Mouse (Mus musculus) intestine, embryonic 14.5 days (tissue): ENCODE results near the gene Glyatl3. TPM values are rescaled to one million over a fixed set of nuclear protein-coding genes. Genes with fewer than 3 reads are reported as not detected.

Experiments used
- ATAC-seq: fragments of 200-750 bp; cut with Nextera tagmentation; replicated peaks from 2 replicates; pipeline ENCODE4 v1.8.0; 2017; ENCODE audit warnings: low read depth, moderate number of reproducible peaks, moderate TSS enrichment, moderate library complexity; ENCODE audit not compliant: low FRiP score, low TSS enrichment
- DNase-seq: peaks from one replicate; pipeline ENCODE4 v3.0.0-alpha.2; 2018; ENCODE audit warnings: low spot score
- H3K27ac ChIP-seq: fragments of 300-500 bp; sonication (generic); 2 replicates; pipeline ENCODE4 v1.5.1; 2014; ENCODE audit warnings: low read depth, mild to moderate bottlenecking, control low read depth
- H3K27me3 ChIP-seq: fragments of 300-500 bp; sonication (generic); replicated peaks from 2 replicates; pipeline ENCODE4 v1.6.1; 2014; ENCODE audit warnings: low read length, control low read depth; ENCODE audit not compliant: control insufficient read depth, insufficient read depth
- H3K36me3 ChIP-seq: fragments of 300-500 bp; sonication (generic); 2 replicates; pipeline ENCODE4 v1.6.1; 2014; ENCODE audit warnings: low read length, control low read depth; ENCODE audit not compliant: control insufficient read depth, insufficient read depth
- H3K4me1 ChIP-seq: fragments of 300-500 bp; sonication (generic); replicated peaks from 2 replicates; pipeline ENCODE4 v1.6.1; 2014; ENCODE audit warnings: low read length, control low read depth, mixed read lengths; ENCODE audit not compliant: control insufficient read depth, insufficient read depth
- H3K4me2 ChIP-seq: fragments of 300-500 bp; sonication (generic); 2 replicates; pipeline ENCODE4 v1.6.1; 2014; ENCODE audit warnings: low read length
- H3K4me3 ChIP-seq: fragments of 300-500 bp; sonication (generic); 2 replicates; pipeline ENCODE4 v1.5.1; 2014; ENCODE audit warnings: low read depth, low read length, control low read depth, mixed read lengths
- H3K9ac ChIP-seq: fragments of 300-500 bp; sonication (generic); 2 replicates; pipeline ENCODE4 v1.6.1; 2014; ENCODE audit warnings: mild to moderate bottlenecking, low read length
- H3K9me3 ChIP-seq: fragments of 300-500 bp; sonication (generic); 2 replicates; pipeline ENCODE4 v1.6.1; 2016; ENCODE audit warnings: low read length, control low read depth; ENCODE audit not compliant: control insufficient read depth
- WGBS: fragments of 180-500 bp; shearing (Covaris S2); extraction: QIAGEN DNeasy Blood & Tissue Kit; methylation state at CpG from one replicate; pipeline ENCODE4 v1.1.7; 2014; 5-methylcytosine and 5-hydroxymethylcytosine counted together
- polyA plus RNA-seq: library from polyadenylated mRNA; unstranded; fragments of >200 nt; fragmentation: Nextera tagmentation; extraction: Ambion mirVana; gene quantifications from 2 replicates; pipeline ENCODE4 v1.2.1, GENCODE M21; 2014

The Glyatl3 gene
- polyA plus RNA-seq, result not detected in 2 replicates

DNA sequence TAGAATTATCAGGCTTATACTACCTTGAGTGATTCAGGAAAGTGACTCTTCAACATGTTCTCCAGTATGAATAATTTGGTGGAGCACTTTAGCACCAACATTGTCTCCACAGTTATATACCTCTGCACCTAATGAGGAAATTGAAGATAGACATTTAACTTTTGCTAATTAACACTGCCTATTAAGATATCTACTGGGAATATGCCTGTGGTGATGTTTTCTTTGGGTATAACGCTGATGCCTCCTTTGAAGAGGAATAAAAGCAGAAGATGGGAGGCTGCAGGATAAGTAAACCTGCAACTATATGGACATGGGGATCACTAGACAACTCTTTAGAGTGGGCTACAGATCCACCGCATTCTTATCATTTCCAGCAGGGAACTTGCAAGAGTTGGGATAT, at the start of gene Glyatl3:
Gene Glyatl3, minus strand, starts transcription at position 101 of the 400 bp plus-strand sequence.
- 91% methylated on average over 2 of the region's 2 CpGs for WGBS
- Histone ChIP-seq H3K4me1 (no peaks in the 10 kb centered on the region), H3K36me3 (no peaks in the 10 kb centered on the region), H3K9ac (no peak within 1 kb of the TSS), H3K4me3 (no peak within 1 kb of the TSS), H3K4me2 (no peak within 1 kb of the TSS), H3K27ac (no peak within 1 kb of the TSS), H3K27me3 (no peaks in the 10 kb centered on the region), H3K9me3 (no peaks in the 10 kb centered on the region)
- ATAC-seq (no peak), DNase-seq (no peak)

DNA sequence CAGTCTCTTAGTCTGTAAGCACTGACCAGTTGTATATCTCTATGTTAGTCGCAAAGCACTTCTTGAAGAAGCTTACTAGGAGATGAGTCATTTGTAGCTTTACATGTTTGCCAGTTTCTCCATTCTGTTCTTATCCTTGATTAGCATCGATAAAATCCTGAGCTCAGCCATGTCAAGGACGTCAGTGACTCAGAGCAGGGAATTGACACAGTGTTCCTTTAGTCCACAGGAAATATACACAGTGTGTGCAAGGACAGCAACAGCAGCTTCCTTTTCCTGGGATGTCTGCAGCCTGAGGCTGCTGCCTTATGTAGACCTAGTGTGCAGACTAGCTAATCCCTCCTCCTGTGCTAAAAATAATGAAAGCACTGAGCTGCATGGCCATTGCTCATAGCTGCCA, 34.4 kb upstream of the Glyatl3 start:
- Histone ChIP-seq H3K4me2 (no peak overlapping the region), H3K4me3 (no peak overlapping the region), H3K4me1 (no peaks in the 10 kb centered on the region), H3K27me3 (no peaks in the 10 kb centered on the region), H3K9me3 (no peaks in the 10 kb centered on the region), H3K9ac (no peak overlapping the region), H3K27ac (no peak overlapping the region), H3K36me3 (peaks cover 37% of the 10 kb centered on the region)
- 85% methylated on average over 3 of the region's 3 CpGs for WGBS
- DNase-seq (no peak), ATAC-seq (no peak)

DNA sequence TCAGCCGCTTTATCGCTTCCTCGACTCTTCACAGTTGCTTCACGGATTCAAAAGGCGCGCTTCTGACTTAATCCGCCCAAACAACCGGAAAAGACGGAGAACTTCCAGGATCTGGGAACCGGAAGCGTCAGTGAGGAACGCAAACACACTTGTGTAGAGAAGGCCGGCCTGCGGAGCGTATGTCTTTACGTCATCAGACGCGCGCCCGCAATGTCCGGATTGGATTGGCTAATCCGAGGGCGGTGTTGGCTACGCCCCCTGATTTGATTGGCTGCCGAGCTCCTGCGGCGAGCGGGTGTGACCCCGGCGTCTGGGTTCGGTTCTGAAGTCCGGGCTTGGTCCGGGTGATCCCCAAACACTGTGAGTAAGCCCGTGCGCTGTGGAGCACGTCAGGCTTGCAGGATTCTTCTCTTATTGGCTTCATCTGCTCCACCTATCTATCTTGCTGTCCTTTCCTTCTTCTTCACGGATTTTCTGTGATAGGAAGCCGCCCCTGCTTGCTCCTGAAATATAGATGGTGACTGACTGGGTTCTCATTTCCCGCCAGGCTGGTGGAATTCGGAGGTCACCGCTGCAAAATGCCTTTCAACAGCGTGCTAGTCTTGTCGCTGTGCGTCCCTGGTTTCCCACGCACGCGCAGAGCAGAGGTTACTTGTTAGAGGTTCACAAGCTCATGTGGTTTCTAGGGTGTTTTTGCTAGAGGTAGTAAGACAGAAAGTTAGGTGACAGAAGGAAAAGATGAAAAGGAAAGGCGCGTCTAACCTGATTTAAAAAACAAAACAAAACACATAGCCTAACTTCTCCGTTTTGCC, 20.5 kb upstream of the Glyatl3 start, which contains the start of the genes Mut and Cenpq:
Gene Mut, plus strand, starts transcription at position 266 of the 812 bp plus-strand sequence.
Gene Cenpq, minus strand, starts transcription at position 628 of the 812 bp plus-strand sequence.
- under 1% methylated on average over 50 of the region's 50 CpGs for WGBS
- peak; percentile 100 for ATAC-seq

DNA sequence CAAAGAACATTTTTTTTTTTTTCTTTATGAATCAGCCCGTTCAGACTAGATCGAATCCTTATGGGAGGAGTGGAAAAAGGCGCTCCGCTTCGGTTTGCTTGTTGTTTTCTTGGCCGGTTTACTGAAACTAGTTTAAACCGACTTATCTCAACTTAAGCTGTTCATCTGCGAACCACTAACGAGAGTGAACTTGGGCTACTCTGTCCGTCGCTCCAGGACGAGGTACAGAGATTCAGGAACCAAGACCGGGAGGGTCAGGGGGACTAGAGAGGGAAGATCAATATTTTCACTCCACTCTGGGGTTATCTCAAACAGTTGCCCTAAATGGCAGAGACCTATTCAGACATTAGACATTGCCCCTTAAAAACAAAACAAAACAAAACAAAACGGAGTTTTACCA, 19.8 kb upstream of the Glyatl3 start:
- DNase-seq (no peak), ATAC-seq (peak; percentile 34; the same call in 1 of the 2 replicates)
- peak overlapping the region; percentile 73 for H3K4me2 ChIP-seq
- under 1% methylated on average over 14 of the region's 14 CpGs for WGBS
- H3K36me3 ChIP-seq, result peaks cover 20% of the 10 kb centered on the region
- H3K4me1 ChIP-seq, result peaks cover 5% of the 10 kb centered on the region; the same call in 1 of the 2 replicates
- H3K9ac ChIP-seq, result peak overlapping the region; percentile 70
- H3K27me3 ChIP-seq, result no peaks in the 10 kb centered on the region
- H3K9me3 ChIP-seq, result no peaks in the 10 kb centered on the region
- H3K4me3 ChIP-seq, result peak overlapping the region; percentile 80
- H3K27ac ChIP-seq, result peak overlapping the region; percentile 19; the same call in 1 of the 2 replicates

More for the DNA sequence above, 20.5 kb upstream of the Glyatl3 start, which contains the start of the genes Mut and Cenpq:
- Histone ChIP-seq H3K36me3 (peaks cover 20% of the 10 kb centered on the region), H3K4me1 (peaks cover 5% of the 10 kb centered on the region; the same call in 1 of the 2 replicates), H3K27me3 (no peaks in the 10 kb centered on the region), H3K4me2 (peak within 1 kb of the TSS; percentile 73), H3K27ac (peak within 1 kb of the TSS; percentile 94), H3K9ac (peak within 1 kb of the TSS; percentile 70), H3K4me3 (peak within 1 kb of the TSS; percentile 80), H3K9me3 (no peaks in the 10 kb centered on the region)
- peak; percentile 98 for DNase-seq

DNA sequence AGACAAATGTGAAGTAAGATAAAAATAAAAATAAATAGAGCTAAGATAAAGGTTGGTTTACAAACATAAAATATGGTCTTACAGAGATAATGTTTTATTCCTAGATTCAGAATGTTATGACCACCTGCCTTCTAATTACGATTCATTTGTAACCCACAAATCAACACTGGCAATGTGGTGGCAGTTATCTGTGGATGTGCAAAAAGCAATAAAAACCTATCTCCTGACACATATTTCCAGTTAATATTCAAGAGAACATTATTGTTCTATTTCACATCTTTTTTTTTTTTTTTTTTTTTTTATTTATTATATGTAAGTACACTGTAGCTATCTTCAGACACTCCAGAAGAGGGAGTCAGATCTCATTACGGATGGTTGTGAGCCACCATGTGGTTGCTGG, 1.3 kb upstream of the Glyatl3 start:
- H3K4me2 ChIP-seq, result no peak overlapping the region
- no peak overlapping the region for H3K9ac ChIP-seq
- H3K36me3 ChIP-seq, result no peaks in the 10 kb centered on the region
- H3K27me3 ChIP-seq, result no peaks in the 10 kb centered on the region
- DNase-seq (no peak), ATAC-seq (no peak)
- no peaks in the 10 kb centered on the region for H3K9me3 ChIP-seq
- H3K4me1 ChIP-seq, result no peaks in the 10 kb centered on the region
- H3K4me3 ChIP-seq, result no peak overlapping the region
- no peak overlapping the region for H3K27ac ChIP-seq
- 96% methylated on average over 1 of the region's 2 CpGs for WGBS

DNA sequence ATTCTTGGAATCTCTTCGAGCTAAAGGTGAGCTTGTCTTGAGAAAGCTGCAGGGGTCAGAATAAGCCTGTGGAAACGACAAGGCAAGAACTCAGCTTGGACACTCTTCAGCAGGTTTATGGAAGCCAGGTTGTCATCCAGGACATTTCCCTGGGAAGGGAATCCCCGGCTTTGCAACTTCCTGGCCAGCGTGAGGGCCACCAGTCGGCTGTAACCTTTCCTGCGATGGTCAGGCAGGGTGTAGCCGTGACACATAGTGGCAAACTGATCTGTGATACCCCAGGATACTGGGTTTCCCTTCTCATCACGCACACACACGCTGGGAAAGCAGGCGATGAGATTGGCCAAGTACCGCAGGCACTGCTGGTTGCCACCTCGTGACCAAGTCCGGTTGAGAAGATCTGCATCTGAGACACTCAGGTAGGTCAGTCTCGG, 9.4 kb downstream of the Glyatl3 start:
- 9% methylated on average over 14 of the region's 14 CpGs for whole genome bisulfite sequencing
- Histone ChIP-seq H3K27me3 (no peaks in the 10 kb centered on the region), H3K4me2 (peak overlapping the region; percentile 33), H3K9ac (no peak overlapping the region), H3K27ac (no peak overlapping the region), H3K9me3 (no peaks in the 10 kb centered on the region), H3K4me3 (no peak overlapping the region), H3K36me3 (no peaks in the 10 kb centered on the region), H3K4me1 (no peaks in the 10 kb centered on the region)
- DNase-seq, result no peak
- ATAC-seq, result no peak

DNA sequence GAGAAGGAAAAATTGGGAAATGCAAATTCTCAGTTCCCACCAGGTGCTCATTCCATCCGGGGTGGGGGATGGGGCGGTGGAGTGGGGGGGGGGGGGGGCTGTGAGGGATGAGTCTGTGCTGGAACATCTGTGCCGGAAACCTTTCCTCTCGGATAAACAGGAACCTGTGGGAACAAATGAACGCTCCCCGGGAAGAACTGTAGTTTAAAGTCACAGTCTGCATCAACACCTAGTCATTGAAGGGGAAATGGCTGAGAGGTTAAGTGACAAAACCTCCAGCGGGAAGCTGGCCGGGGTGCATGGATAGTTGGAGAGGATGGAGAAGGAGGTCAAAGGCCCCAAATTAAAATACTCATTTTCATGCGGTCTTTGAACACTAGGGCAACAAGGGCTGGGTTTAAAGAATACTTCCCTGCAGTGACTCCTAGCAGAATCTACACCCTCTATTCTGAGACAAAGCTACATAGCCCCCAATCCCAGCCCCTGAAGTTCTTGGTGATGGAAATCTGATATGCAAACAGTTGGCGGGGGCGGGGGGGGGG, 10.0 kb downstream of the Glyatl3 start:
- ATAC-seq (no peak), DNase-seq (no peak)
- Histone ChIP-seq H3K27me3 (no peaks in the 10 kb centered on the region), H3K9me3 (no peaks in the 10 kb centered on the region), H3K4me3 (no peak overlapping the region), H3K4me1 (no peaks in the 10 kb centered on the region), H3K27ac (no peak overlapping the region), H3K36me3 (no peaks in the 10 kb centered on the region), H3K9ac (no peak overlapping the region), H3K4me2 (peak overlapping the region; percentile 33)
- 8% methylated on average over 11 of the region's 11 CpGs for WGBS

DNA sequence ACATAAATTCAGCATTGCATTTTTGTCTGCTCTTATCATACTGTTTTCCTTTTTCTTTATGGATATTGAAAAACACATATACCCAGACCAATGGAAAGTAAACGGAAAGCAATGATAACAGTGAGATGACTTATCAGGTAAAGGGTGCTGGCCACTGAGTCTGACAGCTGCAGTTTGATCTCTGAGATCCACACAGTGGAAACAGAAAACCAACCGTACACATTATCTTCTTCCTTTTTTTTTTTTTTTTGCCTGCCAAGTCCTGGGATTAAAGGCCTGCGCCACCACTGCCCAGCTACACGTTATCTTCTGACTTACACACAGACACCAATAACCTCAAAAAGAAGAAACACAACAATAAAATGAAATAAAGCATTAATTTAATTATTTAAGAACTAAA, 10.8 kb downstream of the Glyatl3 start:
- DNase-seq (no peak), ATAC-seq (no peak)
- Histone ChIP-seq H3K9ac (no peak overlapping the region), H3K9me3 (no peaks in the 10 kb centered on the region), H3K4me1 (no peaks in the 10 kb centered on the region), H3K4me2 (no peak overlapping the region), H3K27me3 (no peaks in the 10 kb centered on the region), H3K27ac (no peak overlapping the region), H3K36me3 (no peaks in the 10 kb centered on the region), H3K4me3 (no peak overlapping the region)
- 74% methylated on average over 4 of the region's 4 CpGs for WGBS
